Mouse (Mus musculus): Measurements from ENCODE around the gene Slc10a3.
"Not testable (repeated sequence)": the region's sequence is repeated elsewhere in the genome, so short reads cannot be mapped to it uniquely, and the experiment has no call there.

The Slc10a3 gene

GRCm38 (mm10) chrX:74372888-74373549, at the start of gene Slc10a3, which contains the start of gene Ubl4a:
TSS of gene Slc10a3 (minus strand) at chrX:74373349.
TSS of gene Ubl4a (minus strand) at chrX:74373218.
- DNase-seq (ENCODE audit: low read depth, low spot score) = peak; percentile 88

GRCm38 (mm10) chrX:74413377-74413776, 40.2 kb upstream of the Slc10a3 start:
- DNase-seq (ENCODE audit: low read depth, low spot score) = peak; percentile 80

GRCm38 (mm10) chrX:74408340-74408739, 35.2 kb upstream of the Slc10a3 start:
- DNase-seq (ENCODE audit: low read depth, low spot score) = no peak

- no peak for DNase-seq (ENCODE audit: low read depth, low spot score)
Observed at GRCm38 (mm10) chrX:74400136-74400535, 27.0 kb upstream of the Slc10a3 start.

- DNase-seq (ENCODE audit: low read depth, low spot score) = peak; percentile 88
Observed at GRCm38 (mm10) chrX:74392535-74393443, 19.6 kb upstream of the Slc10a3 start, which contains the start of the genes Fam3a and Ikbkg. TSS of gene Fam3a (minus strand) at chrX:74393272. TSS of gene Ikbkg (plus strand) at chrX:74393290.

- DNase-seq (ENCODE audit: low read depth, low spot score) = no peak
Observed at GRCm38 (mm10) chrX:74388153-74388552, 15.0 kb upstream of the Slc10a3 start.

- DNase-seq (ENCODE audit: low read depth, low spot score) = no peak
Observed at GRCm38 (mm10) chrX:74384451-74384850, 11.3 kb upstream of the Slc10a3 start.

GRCm38 (mm10) chrX:74368209-74368909, 4.8 kb downstream of the Slc10a3 start:
- peak; percentile 45 for DNase-seq (ENCODE audit: low read depth, low spot score)

- DNase-seq (ENCODE audit: low read depth, low spot score) = no peak
Observed at GRCm38 (mm10) chrX:74367512-74367911, 5.6 kb downstream of the Slc10a3 start.

- no peak for DNase-seq (ENCODE audit: low read depth, low spot score)
Observed at GRCm38 (mm10) chrX:74359171-74359570, 14.0 kb downstream of the Slc10a3 start.

GRCm38 (mm10) chrX:74357069-74357468, 16.1 kb downstream of the Slc10a3 start:
- DNase-seq (ENCODE audit: low read depth, low spot score) = not testable (repeated sequence)

GRCm38 (mm10) chrX:74353467-74353770, 19.7 kb downstream of the Slc10a3 start, which contains the start of gene Lage3:
TSS of gene Lage3 (minus strand) at chrX:74353618.
- peak; percentile 74 for DNase-seq (ENCODE audit: low read depth, low spot score)

GRCm38 (mm10) chrX:74352645-74353466, 20.3 kb downstream of the Slc10a3 start:
- DNase-seq (ENCODE audit: low read depth, low spot score) = no peak

GRCm38 (mm10) chrX:74330166-74330930, 42.8 kb downstream of the Slc10a3 start:
- DNase-seq (ENCODE audit: low read depth, low spot score) = no peak

- no peak for DNase-seq (ENCODE audit: low read depth, low spot score)
Observed at GRCm38 (mm10) chrX:74329215-74329671, 43.9 kb downstream of the Slc10a3 start.

GRCm38 (mm10) chrX:74328725-74329161, 44.4 kb downstream of the Slc10a3 start, which contains the start of gene Plxna3:
TSS of gene Plxna3 (plus strand) at chrX:74329066.
- DNase-seq (ENCODE audit: low read depth, low spot score) = peak; percentile 70

Data from mesoderm, embryonic 11.5 days (tissue).